Mouse (Mus musculus) liver, postnatal 0 days (tissue): ENCODE measurements around the gene Cyb561. TPM values are rescaled to one million over a fixed set of nuclear protein-coding genes. Genes with fewer than 3 reads are reported as not detected.

Experiments used
- ATAC-seq: fragments of 200-750 bp; cut with Nextera tagmentation; 2 replicates; pipeline ENCODE4 v1.8.0; 2017; ENCODE audit warnings: mild to moderate bottlenecking, moderate library complexity
- DNase-seq: peaks from one replicate; pipeline ENCODE4 v3.0.0-alpha.2; 2016
- H3K27ac ChIP-seq: fragments of 300-500 bp; sonication (generic); 2 replicates; pipeline ENCODE4 v1.5.1; 2014; ENCODE audit warnings: antibody characterized with exemption, moderate library complexity, mild to moderate bottlenecking, low read depth
- H3K27me3 ChIP-seq: fragments of 300-500 bp; sonication (generic); 2 replicates; pipeline ENCODE4 v1.6.1; 2014; ENCODE audit warnings: low read length, control low read depth, mixed read lengths; ENCODE audit not compliant: insufficient read depth
- H3K36me3 ChIP-seq: fragments of 300-500 bp; sonication (generic); replicated peaks from 2 replicates; pipeline ENCODE4 v1.6.1; 2014; ENCODE audit warnings: mild to moderate bottlenecking, control low read depth, low read length, moderate library complexity, mixed read lengths; ENCODE audit not compliant: insufficient read depth
- H3K4me1 ChIP-seq: fragments of 300-500 bp; sonication (generic); 2 replicates; pipeline ENCODE4 v1.6.1; 2014; ENCODE audit warnings: antibody characterized with exemption, mild to moderate bottlenecking, control low read depth; ENCODE audit not compliant: insufficient read depth
- H3K4me2 ChIP-seq: fragments of 300-500 bp; sonication (generic); 2 replicates; pipeline ENCODE4 v1.6.1; 2014; ENCODE audit warnings: low read depth, mild to moderate bottlenecking, low read length, moderate library complexity, mixed read lengths
- H3K4me3 ChIP-seq: fragments of 300-500 bp; sonication (generic); 2 replicates; pipeline ENCODE4 v1.5.1; 2014; ENCODE audit warnings: low read depth, low read length
- H3K9ac ChIP-seq: fragments of 300-500 bp; sonication (generic); replicated peaks from 2 replicates; pipeline ENCODE4 v1.6.1; 2014; ENCODE audit warnings: mild to moderate bottlenecking, moderate library complexity
- H3K9me3 ChIP-seq: fragments of 300-500 bp; sonication (generic); 2 replicates; pipeline ENCODE4 v1.6.1; 2016; ENCODE audit warnings: mild to moderate bottlenecking, control low read depth, low read length, mixed read lengths
- CTCF ChIP-seq: sonication (generic); IDR thresholded peaks from 2 replicates; pipeline ENCODE4 v1.5.1; 2016; ENCODE audit warnings: antibody characterized with exemption, low read depth
- EP300 ChIP-seq: IDR thresholded peaks from 2 replicates; pipeline ENCODE4 v1.6.1; 2016; ENCODE audit warnings: antibody characterized with exemption, low read depth, mild to moderate bottlenecking
- WGBS: fragments of 180-500 bp; shearing (Covaris S2); extraction: QIAGEN DNeasy Blood & Tissue Kit; methylation state at CpG from one replicate; pipeline ENCODE4 v1.1.7; 2014; ENCODE audit not compliant: insufficient replicate concordance; 5-methylcytosine and 5-hydroxymethylcytosine counted together
- polyA plus RNA-seq: library from polyadenylated mRNA; unstranded; fragments of >200 nt; fragmentation: Nextera tagmentation; extraction: Ambion mirVana; gene quantifications from 2 replicates; pipeline ENCODE4 v1.2.1, GENCODE M21; 2015

Gene Cyb561
- polyA plus RNA-seq, 1 experiment from 2014 or later, result 0.96 TPM

DNA sequence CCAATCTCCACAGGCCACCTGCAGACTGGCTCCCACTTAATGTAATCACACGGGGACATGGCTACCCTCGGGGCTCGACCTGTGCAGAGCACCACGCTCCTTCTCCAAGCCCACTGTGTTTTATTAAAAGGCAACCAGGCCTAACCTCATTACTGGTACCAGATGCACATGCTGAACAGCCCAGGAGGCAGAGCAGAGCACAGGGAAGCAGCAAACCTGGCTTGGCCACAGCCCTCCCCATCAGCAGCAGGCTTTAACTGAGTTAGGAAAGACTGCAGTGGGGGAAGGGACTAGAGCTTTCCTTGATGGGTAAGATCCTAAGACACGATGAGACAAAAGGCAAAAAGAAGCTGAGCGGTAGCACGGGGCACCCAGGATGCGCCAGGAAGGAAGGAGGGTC lies 11.2 kb downstream of the Cyb561 start:
- peaks cover 18% of the 10 kb centered on the region; the same call in 1 of the 2 replicates for H3K27me3 ChIP-seq
- H3K36me3 ChIP-seq, result no peaks in the 10 kb centered on the region
- no peak overlapping the region for H3K4me3 ChIP-seq
- no peaks in the 10 kb centered on the region for H3K9me3 ChIP-seq
- TF ChIP-seq EP300 (no peak), CTCF (no peak)
- H3K4me1 ChIP-seq, result peaks cover 6% of the 10 kb centered on the region
- 59% methylated on average over 8 of the region's 8 CpGs for WGBS
- DNase-seq (no peak), ATAC-seq (no peak)
- H3K27ac ChIP-seq, result no peak overlapping the region
- no peak overlapping the region for H3K4me2 ChIP-seq
- no peak overlapping the region for H3K9ac ChIP-seq

DNA sequence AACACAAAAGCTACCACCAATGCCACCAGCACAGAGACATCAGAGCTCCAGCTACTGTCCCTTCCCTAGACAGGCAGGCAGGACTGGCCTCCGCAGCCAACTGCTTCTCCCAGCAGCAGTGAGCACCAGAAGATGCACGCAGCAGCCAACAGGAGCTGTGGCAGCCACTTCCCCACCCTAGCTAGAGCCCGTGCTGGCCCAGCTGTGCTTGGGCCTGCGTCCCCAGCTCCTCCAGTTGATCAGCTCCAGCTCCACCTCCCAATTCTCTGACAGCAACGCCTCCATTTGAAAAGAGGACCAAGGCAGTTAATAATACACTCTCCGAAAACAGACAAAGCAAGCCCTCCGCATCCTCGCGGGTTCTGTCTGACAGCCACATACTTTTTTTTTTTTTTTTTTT lies 14.4 kb downstream of the Cyb561 start:
- WGBS, result 71% methylated on average over 9 of the region's 9 CpGs
- DNase-seq, result no peak
- H3K4me2 ChIP-seq, result no peak overlapping the region
- H3K36me3 ChIP-seq, result no peaks in the 10 kb centered on the region
- peaks cover 4% of the 10 kb centered on the region for H3K4me1 ChIP-seq
- no peak overlapping the region for H3K4me3 ChIP-seq
- H3K27me3 ChIP-seq, result peaks cover 17% of the 10 kb centered on the region; the same call in 1 of the 2 replicates
- no peak for TF ChIP-seq EP300
- TF ChIP-seq CTCF, result no peak
- H3K9me3 ChIP-seq, result no peaks in the 10 kb centered on the region
- no peak for ATAC-seq
- no peak overlapping the region for H3K9ac ChIP-seq
- no peak overlapping the region for H3K27ac ChIP-seq

DNA sequence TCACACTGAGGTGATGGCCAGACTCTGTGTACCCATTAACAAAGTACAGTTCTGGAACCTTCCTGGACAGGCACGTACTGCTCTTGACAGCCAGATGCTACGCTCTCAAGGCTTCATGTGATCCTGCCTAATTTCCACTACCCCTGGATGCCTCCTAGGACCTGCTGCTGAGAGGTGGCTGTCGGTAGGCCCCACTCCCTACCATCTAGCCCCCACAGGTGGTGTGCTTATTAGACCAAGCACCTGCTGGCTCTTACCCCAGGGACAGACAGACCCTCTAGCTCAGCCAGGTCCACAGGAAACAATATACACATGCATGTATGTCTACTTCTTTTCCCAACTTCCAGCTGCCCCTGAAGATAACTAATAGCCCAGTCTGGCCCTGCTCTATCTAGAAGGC lies 16.2 kb downstream of the Cyb561 start:
- Histone ChIP-seq H3K9ac (no peak overlapping the region), H3K27ac (no peak overlapping the region), H3K4me2 (no peak overlapping the region), H3K4me3 (no peak overlapping the region), H3K9me3 (no peaks in the 10 kb centered on the region), H3K27me3 (peaks cover 11% of the 10 kb centered on the region; the same call in 1 of the 2 replicates), H3K4me1 (no peaks in the 10 kb centered on the region), H3K36me3 (no peaks in the 10 kb centered on the region)
- no peak for DNase-seq
- 74% methylated on average over 3 of the region's 3 CpGs for WGBS
- no peak for ATAC-seq
- TF ChIP-seq EP300 (no peak), CTCF (no peak)

DNA sequence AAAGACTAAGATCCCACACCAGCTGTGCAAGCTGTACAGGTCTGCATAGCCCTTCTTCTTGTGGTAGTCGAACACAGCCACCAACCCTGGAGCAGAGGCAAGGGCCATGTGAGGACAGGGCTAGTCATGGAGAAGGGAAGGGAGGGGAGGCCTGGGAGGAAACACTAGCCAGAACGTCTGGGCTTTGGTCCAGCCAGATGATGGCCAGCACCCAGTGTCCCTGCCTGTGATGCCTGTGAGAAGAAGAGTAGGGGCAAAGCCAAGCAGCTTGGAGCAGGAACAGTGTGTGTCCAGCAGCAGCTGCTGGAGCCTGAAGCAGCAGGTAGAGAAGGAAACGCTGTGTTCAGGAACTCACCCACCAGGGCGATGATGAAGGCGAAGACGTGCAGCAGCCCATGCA lies 16.9 kb downstream of the Cyb561 start:
- no peak overlapping the region for H3K4me3 ChIP-seq
- TF ChIP-seq CTCF, result no peak
- no peak for TF ChIP-seq EP300
- DNase-seq, result no peak
- H3K27ac ChIP-seq, result no peak overlapping the region
- H3K9me3 ChIP-seq, result no peaks in the 10 kb centered on the region
- H3K36me3 ChIP-seq, result no peaks in the 10 kb centered on the region
- ATAC-seq, result no peak
- no peaks in the 10 kb centered on the region for H3K4me1 ChIP-seq
- H3K4me2 ChIP-seq, result no peak overlapping the region
- peaks cover 8% of the 10 kb centered on the region; the same call in 1 of the 2 replicates for H3K27me3 ChIP-seq
- no peak overlapping the region for H3K9ac ChIP-seq
- WGBS, result 77% methylated on average over 6 of the region's 6 CpGs

DNA sequence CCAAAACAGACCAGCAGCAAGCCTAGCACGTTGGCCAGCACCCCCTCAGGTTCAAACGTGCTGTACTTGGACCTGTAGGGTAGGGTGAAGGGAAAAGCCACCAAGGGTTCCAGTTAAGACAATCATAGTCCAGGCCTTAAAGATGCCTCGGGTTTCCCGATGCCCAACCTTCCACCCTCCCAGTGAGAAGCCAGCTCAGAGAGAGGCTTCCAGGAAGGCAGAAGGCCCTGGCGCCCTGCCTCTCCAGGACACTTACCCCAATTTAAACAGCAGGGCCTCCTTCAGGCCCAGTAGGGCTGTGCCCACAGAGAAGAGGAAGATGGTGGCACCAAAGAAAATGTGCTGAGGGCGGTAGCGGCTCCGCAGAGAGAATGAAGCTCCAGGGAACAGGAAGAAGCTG lies 17.6 kb downstream of the Cyb561 start:
- no peak overlapping the region for H3K9ac ChIP-seq
- no peaks in the 10 kb centered on the region for H3K4me1 ChIP-seq
- ATAC-seq, result no peak
- H3K27me3 ChIP-seq, result peaks cover 6% of the 10 kb centered on the region; the same call in 1 of the 2 replicates
- H3K9me3 ChIP-seq, result no peaks in the 10 kb centered on the region
- H3K27ac ChIP-seq, result no peak overlapping the region
- H3K4me2 ChIP-seq, result no peak overlapping the region
- H3K36me3 ChIP-seq, result no peaks in the 10 kb centered on the region
- 66% methylated on average over 8 of the region's 8 CpGs for WGBS
- DNase-seq, result no peak
- H3K4me3 ChIP-seq, result no peak overlapping the region
- TF ChIP-seq EP300, result no peak
- no peak for TF ChIP-seq CTCF

DNA sequence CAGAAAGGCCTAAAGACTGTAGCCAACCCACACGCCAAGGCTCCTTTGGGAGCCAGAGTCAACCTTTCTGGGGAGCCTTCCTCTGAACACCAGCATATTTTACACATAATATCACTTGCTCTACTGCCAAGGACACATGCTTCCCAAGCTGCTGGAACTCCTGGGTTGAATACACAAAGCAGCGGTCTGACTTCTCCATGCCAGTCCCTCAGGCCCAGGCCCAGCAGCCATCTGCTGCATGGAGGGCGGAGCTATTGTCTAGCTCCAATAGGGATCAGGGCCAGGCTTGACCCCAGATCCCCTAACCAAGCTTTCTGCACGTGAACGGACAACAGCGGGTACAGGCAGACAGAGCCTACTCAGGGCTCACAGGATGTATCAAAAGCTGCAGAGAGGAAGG lies 18.3 kb downstream of the Cyb561 start:
- no peak for ATAC-seq
- Histone ChIP-seq H3K27ac (no peak overlapping the region), H3K4me1 (no peaks in the 10 kb centered on the region), H3K36me3 (no peaks in the 10 kb centered on the region), H3K4me3 (no peak overlapping the region), H3K9me3 (no peaks in the 10 kb centered on the region), H3K9ac (no peak overlapping the region), H3K27me3 (peaks cover 6% of the 10 kb centered on the region; the same call in 1 of the 2 replicates), H3K4me2 (no peak overlapping the region)
- 63% methylated on average over 6 of the region's 6 CpGs for WGBS
- no peak for DNase-seq
- TF ChIP-seq EP300 (no peak), CTCF (no peak)

DNA sequence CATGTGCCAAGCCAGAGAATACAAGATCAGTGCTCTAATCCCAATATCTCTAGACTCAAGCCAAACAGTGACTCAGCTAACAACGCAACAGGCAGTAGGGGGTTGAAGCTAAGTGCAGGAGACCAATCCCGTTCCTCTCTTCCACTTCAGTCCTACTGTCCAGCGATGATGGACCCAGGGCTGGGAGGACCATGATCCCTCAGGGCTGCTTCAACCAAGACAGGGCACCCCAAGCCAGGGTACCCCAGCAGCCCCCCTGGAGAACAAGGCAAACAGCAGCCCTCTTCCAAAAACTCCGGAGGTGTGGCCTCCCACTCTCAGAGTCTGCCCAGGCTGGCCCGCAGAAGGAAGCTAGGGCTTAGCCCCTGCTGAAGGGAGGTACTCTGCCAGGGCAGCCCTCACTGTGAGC lies 18.8 kb downstream of the Cyb561 start:
- TF ChIP-seq CTCF (no peak), EP300 (no peak)
- Histone ChIP-seq H3K4me2 (no peak overlapping the region), H3K9ac (no peak overlapping the region), H3K36me3 (no peaks in the 10 kb centered on the region), H3K27ac (no peak overlapping the region), H3K4me3 (no peak overlapping the region), H3K27me3 (peaks cover 4% of the 10 kb centered on the region; the same call in 1 of the 2 replicates), H3K4me1 (no peaks in the 10 kb centered on the region), H3K9me3 (no peaks in the 10 kb centered on the region)
- WGBS, result 54% methylated on average over 5 of the region's 5 CpGs
- DNase-seq, result no peak
- ATAC-seq, result no peak
